ENCODE assay signal across 8 mouse cellular contexts in genomic region chr7:80231971-80232488, GRCm38 (mm10). TPM values are rescaled to one million over a fixed set of nuclear protein-coding genes. Genes with fewer than 3 reads are reported as not detected.
DNase-seq lines count a peak whose midpoint lies in the region; ATAC-seq and TF ChIP-seq lines count a peak whose summit lies in the region.

No protein-coding gene starts in this region.

- no peak for DNase-seq in layer of hippocampus, adult 2 months (ENCODE audit: low spot score in 2 of 2)
- DNase-seq in layer of hippocampus, adult 9-11 months, result no peak
- DNase-seq in brain, adult 2 months (ENCODE audit: low read depth, low spot score), result peak; percentile 36
- DNase-seq in induced T-regulatory cell, adult 2 months (ENCODE audit: low read depth), result peak; percentile 58
- DNase-seq in liver, postnatal 0 days, result no peak
- DNase-seq in yolk sac, embryonic 10.5 days (ENCODE audit: low spot score), result peak; percentile 86
- DNase-seq in spleen, adult 18-20 months, result no peak
- no peak for DNase-seq in gastrocnemius, postnatal 14 days

- H3K36me3 ChIP-seq in liver, postnatal 0 days (replicated peaks; ENCODE audit: insufficient read depth, low read length), result peaks cover 18% of the 10 kb centered on the region

- no peaks in the 10 kb centered on the region for H3K9me3 ChIP-seq in liver, postnatal 0 days (ENCODE audit: low read length)

- peak overlapping the region; percentile 77 for H3K9ac ChIP-seq in liver, postnatal 0 days (replicated peaks)

- H3K27me3 ChIP-seq in liver, postnatal 0 days (ENCODE audit: insufficient read depth, low read length), result no peaks in the 10 kb centered on the region

- ATAC-seq in liver, postnatal 0 days, result peak; percentile 62

- H3K27ac ChIP-seq in layer of hippocampus, adult 2 months, result peak overlapping the region; percentile 63
- peak overlapping the region; percentile 84 for H3K27ac ChIP-seq in liver, postnatal 0 days (ENCODE audit: low read depth)

- intact Hi-C loops in gastrocnemius, postnatal 14 days (cut with DNase I; ENCODE audit: low total_unique reads), result no loop called here

- no peak for TF ChIP-seq EP300 in liver, postnatal 0 days (IDR thresholded peaks at IDR 0.05; ENCODE audit: low read depth)

- no peak for TF ChIP-seq CTCF in layer of hippocampus, adult 2 months (conservative IDR thresholded peaks at IDR 0.05)
- no peak for TF ChIP-seq CTCF in liver, postnatal 0 days (IDR thresholded peaks at IDR 0.05; ENCODE audit: low read depth)

- peaks cover 26% of the 10 kb centered on the region for H3K4me1 ChIP-seq in liver, postnatal 0 days (ENCODE audit: insufficient read depth)

- peak overlapping the region; percentile 75 for H3K4me3 ChIP-seq in layer of hippocampus, adult 2 months
- peak overlapping the region; percentile 68 for H3K4me3 ChIP-seq in liver, postnatal 0 days (ENCODE audit: low read depth, low read length)

- WGBS in liver, postnatal 0 days (ENCODE audit: insufficient replicate concordance), result under 1% methylated on average over 29 of the region's 29 CpGs

- peak overlapping the region; percentile 98 for H3K4me2 ChIP-seq in liver, postnatal 0 days (ENCODE audit: low read depth, low read length)

RNA-seq across cellular contexts. Expression of gene Cib1, which starts 0.6 kb away (rescaled TPM):
- 10 to 100 TPM; 23.6 to 25.0 TPM for total RNA-seq in layer of hippocampus, adult 2 months (2021)
- polyA plus RNA-seq in liver, postnatal 0 days (2015; fragmentation: Nextera tagmentation; extraction: Ambion mirVana), result 79.4 and 89.2 TPM in 2 replicates
- total RNA-seq in gastrocnemius, postnatal 14 days (2021), result 10 to 100 TPM in 1 of 2 experiments, 1 to 10 TPM in 1; 9.4 to 11.3 TPM

RNA-seq across cellular contexts. Expression of gene Gdpgp1, which starts 0.6 kb away (rescaled TPM):
- 1 to 10 TPM; 6.1 to 6.8 TPM for total RNA-seq in layer of hippocampus, adult 2 months (2021)
- polyA plus RNA-seq in liver, postnatal 0 days (2015; fragmentation: Nextera tagmentation; extraction: Ambion mirVana), result 1.5 and 1.6 TPM in 2 replicates
- 1 to 10 TPM; 1.1 to 1.5 TPM for total RNA-seq in gastrocnemius, postnatal 14 days (2021)

RNA-seq across cellular contexts. Expression of gene Ttll13, which starts 14.1 kb away (rescaled TPM):
- 1 to 10 TPM; 1.4 to 3.3 TPM for total RNA-seq in layer of hippocampus, adult 2 months (2021)
- 0.43 TPM in 2 replicates for polyA plus RNA-seq in liver, postnatal 0 days (2015; fragmentation: Nextera tagmentation; extraction: Ambion mirVana)
- total RNA-seq in gastrocnemius, postnatal 14 days (2021), result under 1 TPM; 0.20 to 0.33 TPM

RNA-seq across cellular contexts. Expression of gene Ngrn, which starts 29.0 kb away (rescaled TPM):
- 10 to 100 TPM; 38.5 to 42.2 TPM for total RNA-seq in layer of hippocampus, adult 2 months (2021)
- 20.9 and 23.1 TPM in 2 replicates for polyA plus RNA-seq in liver, postnatal 0 days (2015; fragmentation: Nextera tagmentation; extraction: Ambion mirVana)
- total RNA-seq in gastrocnemius, postnatal 14 days (2021), result 10 to 100 TPM; 20.6 to 21.5 TPM

RNA-seq across cellular contexts. Expression of gene Vps33b, which starts 37.4 kb away (rescaled TPM):
- total RNA-seq in layer of hippocampus, adult 2 months (2021), result 10 to 100 TPM; 22.9 to 24.7 TPM
- 2.5 and 2.9 TPM in 2 replicates for polyA plus RNA-seq in liver, postnatal 0 days (2015; fragmentation: Nextera tagmentation; extraction: Ambion mirVana)
- 1 to 10 TPM; 3.0 to 3.7 TPM for total RNA-seq in gastrocnemius, postnatal 14 days (2021)

Comparison
In these comparisons a context has a peak if more than half of its experiments do, and no peak if none do; other contexts are left out.
1. DNase-seq: peak in brain, adult 2 months (single experiment), induced T-regulatory cell, adult 2 months (single experiment) and yolk sac, embryonic 10.5 days (single experiment); none in layer of hippocampus, adult 2 months (0 of 2), layer of hippocampus, adult 9-11 months (single experiment), liver, postnatal 0 days (single experiment), spleen, adult 18-20 months (0 of 2) and gastrocnemius, postnatal 14 days (single experiment).